Mouse (Mus musculus): ENCODE measurements around the gene Trim32. TPM values are rescaled to one million over a fixed set of nuclear protein-coding genes. Genes with fewer than 3 reads are reported as not detected.

Gene Trim32
- polyA plus RNA-seq, 1 experiment from 2014 or later: 71.3 TPM

- no peak for DNase-seq (ENCODE audit: low spot score, missing footprints)
- WGBS: 87% methylated on average over 5 of the region's 5 CpGs
- Histone ChIP-seq H3K27me3 (ENCODE audit: control insufficient read depth, insufficient read depth, low read length) (no peaks in the 10 kb centered on the region), H3K27ac (ENCODE audit: low read depth, low read length) (no peak overlapping the region), H3K4me3 (ENCODE audit: low read depth, low read length) (no peak overlapping the region), H3K9ac (ENCODE audit: low read length) (no peak overlapping the region), H3K4me1 (ENCODE audit: control insufficient read depth, insufficient read depth, low read length) (peaks cover 7% of the 10 kb centered on the region; the same call in 1 of the 2 replicates), H3K4me2 (no peak overlapping the region), H3K36me3 (ENCODE audit: control insufficient read depth, insufficient read depth, low read length) (peaks cover 19% of the 10 kb centered on the region), H3K9me3 (ENCODE audit: control insufficient read depth, low read length) (no peaks in the 10 kb centered on the region)
- ATAC-seq (ENCODE audit: low FRiP score): no peak
These were observed 5.5 kb downstream of the Trim32 start for GRCm38 (mm10) chr4:65610329-65610728.

- DNase-seq (ENCODE audit: low spot score, missing footprints): no peak
- 88% methylated on average over 6 of the region's 6 CpGs for WGBS
- H3K4me1 ChIP-seq (ENCODE audit: control insufficient read depth, insufficient read depth, low read length): peaks cover 6% of the 10 kb centered on the region; the same call in 1 of the 2 replicates
These were observed 6.1 kb downstream of the Trim32 start for GRCm38 (mm10) chr4:65610896-65611295.

GRCm38 (mm10) chr4:65613135-65613534 lies 8.3 kb downstream of the Trim32 start:
- Histone ChIP-seq H3K9me3 (ENCODE audit: control insufficient read depth, low read length) (no peaks in the 10 kb centered on the region), H3K9ac (ENCODE audit: low read length) (no peak overlapping the region), H3K4me1 (ENCODE audit: control insufficient read depth, insufficient read depth, low read length) (no peaks in the 10 kb centered on the region), H3K36me3 (ENCODE audit: control insufficient read depth, insufficient read depth, low read length) (peaks cover 22% of the 10 kb centered on the region), H3K4me2 (no peak overlapping the region), H3K27ac (ENCODE audit: low read depth, low read length) (no peak overlapping the region), H3K27me3 (ENCODE audit: control insufficient read depth, insufficient read depth, low read length) (no peaks in the 10 kb centered on the region), H3K4me3 (ENCODE audit: low read depth, low read length) (no peak overlapping the region)
- DNase-seq (ENCODE audit: low spot score, missing footprints): no peak
- WGBS: 96% methylated on average over 14 of the region's 14 CpGs
- ATAC-seq (ENCODE audit: low FRiP score): no peak

More at GRCm38 (mm10) chr4:65610896-65611295, 6.1 kb downstream of the Trim32 start:
- no peaks in the 10 kb centered on the region for H3K9me3 ChIP-seq (ENCODE audit: control insufficient read depth, low read length)
- peaks cover 22% of the 10 kb centered on the region for H3K36me3 ChIP-seq (ENCODE audit: control insufficient read depth, insufficient read depth, low read length)
- ATAC-seq (ENCODE audit: low FRiP score): no peak
- H3K4me2 ChIP-seq: no peak overlapping the region
- H3K27ac ChIP-seq (ENCODE audit: low read depth, low read length): no peak overlapping the region
- H3K9ac ChIP-seq (ENCODE audit: low read length): no peak overlapping the region
- H3K4me3 ChIP-seq (ENCODE audit: low read depth, low read length): no peak overlapping the region
- H3K27me3 ChIP-seq (ENCODE audit: control insufficient read depth, insufficient read depth, low read length): no peaks in the 10 kb centered on the region

GRCm38 (mm10) chr4:65620125-65620524 lies 15.3 kb downstream of the Trim32 start:
- DNase-seq (ENCODE audit: low spot score, missing footprints) (no peak), ATAC-seq (ENCODE audit: low FRiP score) (no peak)
- H3K9ac ChIP-seq (ENCODE audit: low read length): no peak overlapping the region
- peaks cover 3% of the 10 kb centered on the region; the same call in 1 of the 2 replicates for H3K36me3 ChIP-seq (ENCODE audit: control insufficient read depth, insufficient read depth, low read length)
- H3K9me3 ChIP-seq (ENCODE audit: control insufficient read depth, low read length): no peaks in the 10 kb centered on the region
- H3K27ac ChIP-seq (ENCODE audit: low read depth, low read length): no peak overlapping the region
- no peaks in the 10 kb centered on the region for H3K4me1 ChIP-seq (ENCODE audit: control insufficient read depth, insufficient read depth, low read length)
- no peak overlapping the region for H3K4me2 ChIP-seq
- H3K4me3 ChIP-seq (ENCODE audit: low read depth, low read length): no peak overlapping the region
- 89% methylated on average over 3 of the region's 3 CpGs for WGBS
- no peaks in the 10 kb centered on the region for H3K27me3 ChIP-seq (ENCODE audit: control insufficient read depth, insufficient read depth, low read length)

- Histone ChIP-seq H3K36me3 (ENCODE audit: control insufficient read depth, insufficient read depth, low read length) (no peaks in the 10 kb centered on the region), H3K27me3 (ENCODE audit: control insufficient read depth, insufficient read depth, low read length) (no peaks in the 10 kb centered on the region), H3K9ac (ENCODE audit: low read length) (no peak overlapping the region), H3K4me1 (ENCODE audit: control insufficient read depth, insufficient read depth, low read length) (no peaks in the 10 kb centered on the region), H3K27ac (ENCODE audit: low read depth, low read length) (no peak overlapping the region), H3K4me3 (ENCODE audit: low read depth, low read length) (no peak overlapping the region), H3K4me2 (no peak overlapping the region), H3K9me3 (ENCODE audit: control insufficient read depth, low read length) (no peaks in the 10 kb centered on the region)
- ATAC-seq (ENCODE audit: low FRiP score): no peak
- WGBS: 81% methylated on average over 3 of the region's 3 CpGs
- DNase-seq (ENCODE audit: low spot score, missing footprints): no peak
These were observed 33.4 kb downstream of the Trim32 start for GRCm38 (mm10) chr4:65638231-65638630.

GRCm38 (mm10) chr4:65642611-65643010 lies 37.8 kb downstream of the Trim32 start:
- Histone ChIP-seq H3K4me3 (ENCODE audit: low read depth, low read length) (no peak overlapping the region), H3K4me2 (no peak overlapping the region), H3K27me3 (ENCODE audit: control insufficient read depth, insufficient read depth, low read length) (no peaks in the 10 kb centered on the region), H3K9me3 (ENCODE audit: control insufficient read depth, low read length) (no peaks in the 10 kb centered on the region), H3K9ac (ENCODE audit: low read length) (no peak overlapping the region), H3K36me3 (ENCODE audit: control insufficient read depth, insufficient read depth, low read length) (no peaks in the 10 kb centered on the region), H3K4me1 (ENCODE audit: control insufficient read depth, insufficient read depth, low read length) (no peaks in the 10 kb centered on the region), H3K27ac (ENCODE audit: low read depth, low read length) (no peak overlapping the region)
- DNase-seq (ENCODE audit: low spot score, missing footprints): no peak
- no peak for ATAC-seq (ENCODE audit: low FRiP score)
- WGBS: 82% methylated on average over 5 of the region's 5 CpGs

GRCm38 (mm10) chr4:65654723-65655122 lies 49.9 kb downstream of the Trim32 start:
- Histone ChIP-seq H3K9me3 (ENCODE audit: control insufficient read depth, low read length) (no peaks in the 10 kb centered on the region), H3K4me3 (ENCODE audit: low read depth, low read length) (no peak overlapping the region), H3K27ac (ENCODE audit: low read depth, low read length) (no peak overlapping the region), H3K36me3 (ENCODE audit: control insufficient read depth, insufficient read depth, low read length) (no peaks in the 10 kb centered on the region), H3K4me1 (ENCODE audit: control insufficient read depth, insufficient read depth, low read length) (no peaks in the 10 kb centered on the region), H3K4me2 (no peak overlapping the region), H3K9ac (ENCODE audit: low read length) (no peak overlapping the region), H3K27me3 (ENCODE audit: control insufficient read depth, insufficient read depth, low read length) (no peaks in the 10 kb centered on the region)
- WGBS: 0% methylated on average over 2 of the region's 2 CpGs
- peak; percentile 98 for DNase-seq (ENCODE audit: low spot score, missing footprints)
- peak; percentile 89 for ATAC-seq (ENCODE audit: low FRiP score)

GRCm38 (mm10) chr4:65663176-65663575 lies 58.4 kb downstream of the Trim32 start:
- ATAC-seq (ENCODE audit: low FRiP score) (no peak), DNase-seq (ENCODE audit: low spot score, missing footprints) (peak; percentile 60)
- no peak overlapping the region for H3K4me3 ChIP-seq (ENCODE audit: low read depth, low read length)
- no peaks in the 10 kb centered on the region; the same call in 1 of the 2 replicates for H3K4me1 ChIP-seq (ENCODE audit: control insufficient read depth, insufficient read depth, low read length)
- H3K36me3 ChIP-seq (ENCODE audit: control insufficient read depth, insufficient read depth, low read length): no peaks in the 10 kb centered on the region
- H3K9ac ChIP-seq (ENCODE audit: low read length): no peak overlapping the region
- H3K9me3 ChIP-seq (ENCODE audit: control insufficient read depth, low read length): no peaks in the 10 kb centered on the region
- 90% methylated on average over 6 of the region's 6 CpGs for WGBS
- H3K27ac ChIP-seq (ENCODE audit: low read depth, low read length): no peak overlapping the region
- H3K27me3 ChIP-seq (ENCODE audit: control insufficient read depth, insufficient read depth, low read length): no peaks in the 10 kb centered on the region
- H3K4me2 ChIP-seq: no peak overlapping the region

Measured in midbrain, embryonic 11.5 days (tissue).